Mouse (Mus musculus) cerebral cortex, adult 2 months (tissue): ENCODE data around the gene Igsf10.

ENCODE experiments used
- WGBS: fragments of 180-500 bp; shearing (Covaris S2); methylation state at CpG from one replicate; pipeline ENCODE4 v1.1.7; 2018; 5-methylcytosine and 5-hydroxymethylcytosine counted together

Gene Igsf10

GRCm38 (mm10) chr3:59277502-59278253 is 66.5 kb downstream of the Igsf10 start:
- WGBS, result 61% methylated on average over 3 of the region's 3 CpGs

DNA sequence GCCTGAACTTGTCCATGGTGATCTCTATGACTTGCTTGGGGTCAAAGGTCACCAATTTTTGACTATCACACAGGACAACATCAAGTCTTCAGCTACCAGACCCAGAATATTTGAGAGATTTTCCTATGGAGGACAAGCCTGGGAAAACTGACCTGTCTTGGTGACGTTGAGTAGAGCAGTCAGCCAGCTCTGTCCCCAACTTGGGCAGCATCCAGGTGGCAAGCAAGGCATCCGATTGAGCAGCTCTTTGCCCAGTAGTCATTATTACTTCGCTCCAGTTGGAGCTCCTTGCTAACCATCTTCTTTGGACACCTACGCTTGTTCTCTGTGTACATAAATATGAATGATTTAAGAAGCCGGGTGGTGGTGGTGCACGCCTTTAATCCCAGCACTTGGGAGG is 73.4 kb downstream of the Igsf10 start:
- 86% methylated on average over 6 of the region's 6 CpGs for WGBS
